Mouse (Mus musculus): Measurements from ENCODE around the gene Ift172.
A peak's percentile ranks its signal among the peaks of the same experiment; 100 is the strongest.

Gene Ift172

DNA sequence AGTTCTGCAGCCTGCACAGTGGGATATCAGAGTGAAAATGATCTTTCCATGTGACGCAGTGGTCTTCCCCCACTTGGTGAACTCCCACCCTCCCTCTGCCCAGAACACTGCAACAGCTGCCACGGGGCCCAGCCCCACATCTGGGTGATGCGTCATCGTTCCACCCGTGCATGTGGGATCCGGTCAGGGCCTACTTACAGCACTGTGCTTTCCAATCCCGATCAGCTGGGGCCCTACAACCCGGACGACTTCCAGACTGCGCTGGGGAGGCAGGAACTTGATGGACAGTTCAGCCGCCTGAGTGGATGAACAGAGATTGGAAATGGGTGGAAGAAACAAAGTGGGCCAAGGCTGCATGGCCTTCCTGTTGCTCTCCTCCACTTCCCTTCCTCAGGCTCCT is 33.3 kb downstream of the Ift172 start:
- no peak for DNase-seq (ENCODE audit: low spot score in 2 of 2)

DNA sequence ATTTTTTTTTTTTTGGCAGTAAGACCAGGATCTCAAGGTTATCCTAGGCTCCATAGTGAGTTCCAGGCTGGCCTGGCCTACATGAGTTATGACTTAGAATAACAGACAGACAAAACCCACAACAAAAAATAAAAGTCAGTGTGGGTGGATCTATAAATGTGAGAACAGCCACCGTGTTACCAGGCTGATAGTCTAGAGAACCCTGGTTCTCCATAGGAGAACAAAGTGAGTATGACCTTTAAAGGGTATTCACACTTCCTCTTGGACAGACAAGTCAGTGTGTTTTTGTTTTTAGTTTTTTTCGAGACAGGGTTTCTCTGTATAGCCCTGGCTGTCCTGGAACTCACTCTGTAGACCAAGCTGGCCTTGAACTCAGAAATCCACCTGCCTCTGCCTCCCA is 34.9 kb downstream of the Ift172 start:
- DNase-seq (ENCODE audit: low spot score in 2 of 2), result no peak

DNA sequence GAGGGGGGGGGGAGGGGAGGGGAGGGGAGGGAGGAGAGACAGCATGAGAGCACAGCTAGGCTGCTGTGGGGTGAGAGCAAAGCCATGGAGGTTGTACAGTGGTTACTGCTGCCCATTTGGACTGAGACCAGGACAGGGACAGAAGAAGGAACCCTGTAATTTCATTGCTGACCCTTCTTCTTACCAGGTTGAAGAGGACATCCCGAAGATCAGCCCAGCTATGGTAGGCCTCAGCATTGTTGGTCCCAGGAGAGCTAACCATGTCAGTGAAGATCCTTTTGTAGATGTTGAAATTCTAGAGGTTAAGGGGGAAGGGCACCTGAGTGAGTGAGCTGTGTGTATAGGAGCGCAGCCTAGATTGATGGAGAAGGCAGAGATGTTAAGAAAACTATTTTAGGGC is 35.5 kb downstream of the Ift172 start:
- DNase-seq (ENCODE audit: low spot score in 2 of 2), result no peak

DNA sequence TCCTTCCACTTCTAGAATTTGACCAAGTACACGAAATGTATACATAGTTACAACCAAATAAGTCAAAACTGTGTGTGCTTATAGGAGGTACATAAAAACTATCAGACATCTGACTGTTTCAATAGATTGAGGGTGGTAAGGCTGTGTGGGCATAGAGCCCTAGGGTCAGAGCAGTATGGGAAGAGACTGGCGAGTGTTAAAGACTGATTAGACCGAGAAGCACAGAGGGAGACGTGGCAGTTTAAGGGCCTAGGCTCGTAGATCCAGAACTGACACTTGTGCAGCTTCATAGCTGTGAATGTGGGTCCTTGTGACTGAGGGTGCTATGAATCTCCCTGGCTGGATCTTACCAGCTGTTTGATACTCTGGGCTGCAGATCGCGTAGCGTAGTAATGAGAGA is 36.0 kb downstream of the Ift172 start:
- DNase-seq (ENCODE audit: low spot score in 2 of 2), result no peak

DNA sequence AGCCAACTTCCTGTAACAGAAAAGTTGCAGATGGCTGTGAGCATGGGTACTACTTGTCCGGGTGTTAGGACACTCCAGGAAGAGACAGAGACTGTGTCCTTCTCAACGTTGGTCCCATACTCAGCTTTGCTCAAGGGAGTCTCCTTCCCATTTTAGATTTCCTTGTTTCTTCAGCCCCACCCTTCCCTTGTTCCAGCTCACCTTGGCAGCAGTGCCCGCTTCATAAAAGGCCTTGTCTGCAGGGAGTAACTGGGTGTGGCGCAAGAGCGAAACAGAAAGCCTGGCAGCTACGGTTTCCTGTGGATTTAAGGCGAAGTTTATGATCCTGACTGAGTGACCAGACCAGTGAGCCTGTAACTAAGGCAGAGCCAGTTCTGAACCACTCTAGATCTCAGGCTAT is 36.5 kb downstream of the Ift172 start:
- no peak for DNase-seq (ENCODE audit: low spot score in 2 of 2)

DNA sequence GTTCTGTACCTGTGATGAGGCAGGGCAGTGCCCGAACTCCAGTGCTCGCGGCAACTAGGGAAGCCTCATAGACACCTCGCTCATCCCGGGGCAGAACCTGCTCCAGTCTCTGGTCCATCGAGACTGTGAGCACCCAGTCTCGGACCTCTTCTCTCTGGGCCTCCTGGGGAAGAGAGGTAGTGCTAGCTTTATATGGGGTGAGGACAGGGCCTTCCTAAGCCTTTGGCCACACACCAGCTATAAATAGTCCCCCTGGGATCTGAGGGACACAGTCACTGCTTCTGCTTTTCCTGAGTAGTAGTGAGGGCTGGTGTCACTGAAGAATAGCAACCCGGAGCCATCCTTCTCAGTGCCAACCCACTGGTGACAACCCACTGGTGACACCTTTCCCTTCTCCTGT is 37.1 kb downstream of the Ift172 start:
- DNase-seq (ENCODE audit: low spot score in 2 of 2), result no peak

DNA sequence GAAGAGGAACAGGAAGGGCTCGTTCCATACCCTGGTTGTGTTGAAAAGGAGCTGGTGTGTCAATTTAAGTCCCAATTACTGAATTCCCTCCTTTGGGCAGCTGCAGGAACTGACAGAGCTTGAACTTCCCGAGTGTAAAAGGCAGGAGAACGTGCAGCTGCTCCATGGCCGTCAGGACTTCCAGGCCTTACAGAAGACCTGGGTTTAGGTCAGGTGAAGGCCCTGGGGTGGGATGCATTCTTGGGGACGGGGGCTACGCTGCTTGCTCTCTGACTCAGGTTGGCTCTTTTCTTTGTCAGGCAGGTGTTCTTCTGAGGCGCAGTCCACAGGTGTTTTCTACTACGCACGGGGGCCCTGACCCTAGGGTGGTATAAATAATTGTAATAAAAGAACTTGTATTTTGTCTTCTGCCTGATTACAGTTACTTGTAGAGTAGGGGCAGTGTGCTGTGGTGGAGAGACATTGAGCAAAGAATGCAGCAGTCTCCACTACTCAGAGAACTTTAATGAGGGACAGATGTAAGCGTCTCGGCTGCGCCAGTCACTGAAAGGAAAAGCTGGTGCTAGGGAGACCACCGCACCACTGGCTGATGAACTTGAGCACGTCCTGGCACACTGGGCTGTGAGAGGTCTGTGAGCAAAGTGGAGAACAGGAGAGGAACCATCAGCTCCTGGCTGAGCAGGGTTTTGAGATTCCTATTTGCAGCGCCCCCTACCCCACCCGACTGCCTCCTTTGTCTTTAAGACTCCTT is 37.9 kb downstream of the Ift172 start:
- DNase-seq (ENCODE audit: low spot score in 2 of 2), result no peak

DNA sequence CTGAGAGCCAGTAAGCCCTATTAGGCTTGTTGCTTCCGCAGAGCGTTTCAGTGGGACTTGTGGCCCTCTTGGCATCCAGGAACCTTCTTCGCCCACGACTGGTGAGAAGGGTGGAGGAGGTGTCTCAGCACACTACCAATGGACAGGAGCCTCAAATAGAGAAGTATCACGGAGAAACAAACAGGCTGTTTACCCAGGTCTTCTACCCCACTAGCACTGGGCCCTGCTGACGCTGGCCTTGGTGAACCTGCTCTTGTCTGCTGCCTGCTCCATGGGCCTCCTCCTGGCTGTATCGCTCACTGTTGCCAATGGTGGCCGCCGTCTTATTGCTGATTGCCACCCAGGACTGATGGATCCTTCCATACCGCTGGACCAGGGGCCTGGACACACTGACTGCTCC is 38.8 kb downstream of the Ift172 start:
- no peak for DNase-seq (ENCODE audit: low spot score in 2 of 2)

DNA sequence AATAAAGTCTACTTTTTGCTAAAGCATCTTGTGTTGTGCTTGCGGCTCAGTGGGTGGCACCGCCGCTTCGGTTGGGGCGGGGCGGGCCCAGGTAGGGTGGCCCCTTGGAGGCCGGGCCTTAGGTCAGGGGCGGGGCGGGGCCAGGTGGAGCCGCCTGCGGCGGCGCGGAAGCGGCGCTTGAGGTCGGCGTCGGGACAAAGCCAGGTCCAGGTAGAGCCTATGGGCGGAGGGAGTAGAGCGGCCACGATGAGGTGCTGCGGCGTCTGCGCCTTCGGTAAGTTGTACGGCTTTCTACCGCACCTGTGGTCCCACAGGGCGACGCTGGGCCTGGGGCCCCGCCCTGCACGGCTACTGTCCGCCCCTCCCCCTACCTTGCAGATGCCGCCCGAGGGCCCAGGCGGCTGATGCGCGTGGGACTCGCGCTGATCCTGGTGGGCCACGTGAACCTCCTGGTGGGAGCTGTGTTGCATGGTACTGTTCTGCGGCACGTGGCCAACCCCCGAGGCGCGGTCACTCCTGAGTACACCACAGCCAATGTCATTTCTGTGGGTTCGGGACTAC is 39.3 kb downstream of the Ift172 start, which contains the start of gene Krtcap3:
Gene Krtcap3 (plus strand): TSS at position 151 of the 561 bp plus-strand sequence.
- no peak for DNase-seq (ENCODE audit: low spot score in 2 of 2)

DNA sequence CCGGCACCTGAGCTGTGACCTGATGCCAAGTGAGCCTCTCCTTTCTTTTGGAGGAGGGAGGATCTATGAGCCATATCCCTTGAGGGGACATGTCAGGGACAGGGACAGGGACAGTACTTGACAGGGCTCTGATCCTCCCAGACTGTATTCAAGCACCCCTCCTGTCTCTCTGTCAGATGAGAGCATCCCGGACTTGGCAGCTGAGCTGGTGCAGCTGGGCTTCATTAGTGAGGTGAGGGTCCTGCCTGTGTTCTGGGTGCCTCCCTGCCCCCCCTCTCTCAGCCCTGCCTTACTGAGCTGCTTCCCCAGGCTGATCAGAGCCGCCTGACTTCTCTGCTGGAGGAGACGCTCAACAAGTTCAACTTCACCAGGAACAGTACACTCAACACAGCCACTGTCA is 40.2 kb downstream of the Ift172 start:
- no peak for DNase-seq (ENCODE audit: low spot score in 2 of 2)

DNA sequence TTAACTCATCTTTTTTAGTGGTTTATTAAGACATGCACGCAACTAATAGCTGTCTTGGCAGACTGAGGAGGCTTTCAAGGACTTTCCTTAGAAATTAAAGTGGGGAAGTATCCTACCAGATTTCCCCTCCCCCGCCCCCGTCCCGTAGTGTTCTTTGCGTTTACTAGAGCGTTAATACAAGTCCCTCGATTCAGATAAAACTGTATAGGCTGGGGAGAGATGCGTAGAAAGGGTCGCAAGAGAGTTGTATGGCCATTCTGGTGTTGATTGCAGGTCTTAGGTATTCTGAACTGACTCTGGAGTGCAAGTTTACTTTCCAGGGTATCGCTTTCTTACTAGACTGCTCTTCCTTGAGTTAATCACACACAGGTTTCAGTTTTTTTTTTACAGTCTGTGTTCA is 48.7 kb downstream of the Ift172 start:
- DNase-seq (ENCODE audit: low spot score in 2 of 2), result no peak

DNA sequence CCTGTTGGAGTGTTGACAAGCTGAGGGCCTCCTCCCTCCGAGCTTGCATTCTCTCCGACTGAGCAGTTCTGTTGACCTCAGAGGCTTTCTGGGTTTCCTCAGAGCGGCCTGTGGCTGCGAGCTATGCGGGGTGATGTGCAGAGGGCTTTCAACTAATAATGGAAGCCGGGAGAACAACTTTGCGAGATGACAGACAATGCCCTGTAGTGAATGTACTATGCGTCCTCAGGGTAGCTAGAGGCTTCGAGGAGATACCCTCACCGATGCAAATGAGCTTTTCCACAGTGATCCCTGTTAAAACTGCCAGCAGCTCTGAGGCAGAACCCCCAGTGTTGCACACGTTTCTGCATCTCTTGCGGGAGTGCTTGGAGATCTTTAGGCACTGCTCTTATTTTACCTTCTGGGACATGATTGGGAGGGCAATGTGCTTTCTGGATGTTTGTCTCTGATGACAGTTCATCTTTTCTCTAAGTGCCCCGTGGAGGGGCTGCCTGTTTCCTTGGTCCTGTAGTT is 49.3 kb downstream of the Ift172 start:
- DNase-seq (ENCODE audit: low spot score in 2 of 2), result no peak

DNA sequence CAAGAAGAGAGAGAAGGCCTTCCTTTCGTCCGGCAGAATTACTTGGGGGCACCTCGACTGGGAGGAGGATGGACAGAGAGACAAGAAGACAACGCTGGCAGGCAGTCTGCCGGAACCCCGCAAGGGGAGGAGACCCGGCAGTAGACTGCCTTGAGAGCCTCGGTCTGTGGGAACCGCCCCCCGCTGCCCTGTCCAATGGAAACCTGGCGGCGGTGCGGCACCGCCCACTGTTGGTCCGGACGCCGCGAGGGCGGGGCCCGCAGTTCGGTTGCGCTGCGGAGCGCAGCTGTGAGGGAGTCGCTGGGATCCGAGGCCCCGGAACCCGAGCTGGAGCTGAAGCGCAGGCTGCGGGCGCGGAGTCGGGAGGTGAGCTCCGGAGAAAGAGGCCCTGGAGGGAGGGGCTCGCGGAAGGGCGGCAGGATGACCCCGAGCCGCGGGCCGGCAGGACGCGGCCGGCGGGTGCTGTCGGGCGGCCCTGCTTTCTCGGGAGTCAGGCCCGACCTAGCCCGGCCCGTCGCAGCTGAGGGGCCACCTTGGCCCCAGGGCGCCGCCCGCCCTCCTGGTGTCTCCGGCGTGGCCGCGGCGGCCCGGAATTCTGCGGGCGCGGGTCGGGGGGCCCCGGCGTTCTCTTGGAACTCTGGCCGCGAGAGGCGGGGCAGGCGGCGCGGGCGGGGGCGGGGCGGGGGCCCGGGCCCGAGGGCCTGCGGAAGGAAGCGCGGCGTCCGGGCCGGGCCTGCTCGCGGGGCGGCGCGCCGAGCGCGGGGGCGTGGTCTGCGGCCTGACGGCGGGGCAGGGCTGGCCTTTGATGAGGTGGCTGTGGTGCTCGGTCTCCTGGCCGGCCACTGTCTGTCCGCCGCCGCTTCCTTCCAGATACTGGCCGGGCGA is 50.0 kb downstream of the Ift172 start, which contains the start of the genes Nrbp1 and Gm9970:
Gene Nrbp1 (plus strand): TSS at position 228 of the 885 bp plus-strand sequence.
Gene Gm9970 (minus strand): TSS at position 596 of the 885 bp plus-strand sequence.
- peak; percentile 92 to 94 for DNase-seq (ENCODE audit: low spot score in 2 of 2)

DNA sequence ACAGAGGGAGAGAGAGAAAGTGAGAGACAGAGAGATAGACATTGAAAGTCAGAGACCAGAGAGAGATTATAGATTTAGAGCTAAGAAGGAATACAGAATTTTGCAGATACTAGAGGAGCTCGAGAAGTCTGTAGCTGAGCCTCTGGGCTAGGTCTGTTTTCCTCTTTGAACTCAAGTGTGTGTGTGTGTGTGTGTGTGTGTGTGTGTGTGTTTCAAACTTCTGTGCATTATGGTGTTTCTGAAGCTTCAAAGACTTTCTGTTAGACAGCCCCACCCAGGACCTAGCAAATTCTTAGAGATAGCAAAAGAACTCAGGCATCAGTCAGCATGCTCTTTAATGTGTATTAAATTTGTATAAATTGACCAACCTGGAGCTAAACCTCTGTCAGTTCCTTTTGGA is 64.3 kb downstream of the Ift172 start:
- no peak for DNase-seq (ENCODE audit: low spot score in 2 of 2)

DNA sequence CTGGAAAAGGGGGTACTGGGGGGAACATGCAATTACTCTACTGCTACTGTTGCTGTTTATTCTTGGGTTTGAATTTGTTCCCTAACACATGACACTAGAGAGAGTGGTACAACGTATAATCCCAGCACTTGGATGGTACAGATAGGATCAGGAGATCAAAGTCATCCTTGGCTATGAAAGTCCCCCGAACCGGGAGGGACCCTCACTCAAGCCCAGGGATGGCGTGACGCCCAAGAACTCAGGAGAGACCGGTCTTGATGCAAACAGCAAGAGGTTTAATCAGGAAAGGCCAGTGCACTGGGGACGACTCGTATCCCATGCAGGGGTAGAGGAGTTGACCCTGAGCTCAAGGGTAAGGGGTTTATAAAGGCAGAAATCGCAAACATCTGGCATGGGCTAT is 68.2 kb downstream of the Ift172 start:
- no peak for DNase-seq (ENCODE audit: low spot score in 2 of 2)

DNA sequence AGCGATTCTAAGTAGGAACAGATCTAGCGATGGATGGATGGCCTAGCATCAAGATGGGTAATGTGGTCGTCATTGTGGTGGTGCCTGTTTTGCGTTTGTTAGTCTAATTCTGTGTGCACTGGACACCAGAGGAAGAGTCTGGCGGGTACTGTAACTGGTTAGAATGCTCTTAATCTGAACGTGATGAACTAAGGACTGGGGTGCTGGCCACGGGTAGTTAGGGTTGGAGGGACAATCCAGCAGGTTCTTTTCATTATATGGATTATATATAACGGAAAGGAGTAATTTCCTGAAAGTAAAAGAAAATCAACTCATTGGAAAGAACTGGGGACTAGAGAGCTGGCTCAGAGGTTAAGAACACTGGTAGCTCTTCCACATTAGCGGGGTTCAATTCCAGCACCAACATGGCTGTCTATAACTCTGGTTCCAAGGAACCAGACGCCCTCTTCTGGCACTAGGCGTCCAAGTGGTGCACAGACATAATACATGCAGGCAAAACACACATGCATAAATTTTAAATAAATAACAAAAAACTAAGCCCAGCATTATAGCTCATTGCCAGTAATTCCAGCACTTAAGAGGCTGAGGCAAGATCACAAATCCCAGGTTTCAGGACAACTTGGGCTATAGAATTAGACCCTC is 69.5 kb downstream of the Ift172 start:
- peak in 1 of 2 experiments; percentile 45 for DNase-seq (ENCODE audit: low spot score in 2 of 2)

DNA sequence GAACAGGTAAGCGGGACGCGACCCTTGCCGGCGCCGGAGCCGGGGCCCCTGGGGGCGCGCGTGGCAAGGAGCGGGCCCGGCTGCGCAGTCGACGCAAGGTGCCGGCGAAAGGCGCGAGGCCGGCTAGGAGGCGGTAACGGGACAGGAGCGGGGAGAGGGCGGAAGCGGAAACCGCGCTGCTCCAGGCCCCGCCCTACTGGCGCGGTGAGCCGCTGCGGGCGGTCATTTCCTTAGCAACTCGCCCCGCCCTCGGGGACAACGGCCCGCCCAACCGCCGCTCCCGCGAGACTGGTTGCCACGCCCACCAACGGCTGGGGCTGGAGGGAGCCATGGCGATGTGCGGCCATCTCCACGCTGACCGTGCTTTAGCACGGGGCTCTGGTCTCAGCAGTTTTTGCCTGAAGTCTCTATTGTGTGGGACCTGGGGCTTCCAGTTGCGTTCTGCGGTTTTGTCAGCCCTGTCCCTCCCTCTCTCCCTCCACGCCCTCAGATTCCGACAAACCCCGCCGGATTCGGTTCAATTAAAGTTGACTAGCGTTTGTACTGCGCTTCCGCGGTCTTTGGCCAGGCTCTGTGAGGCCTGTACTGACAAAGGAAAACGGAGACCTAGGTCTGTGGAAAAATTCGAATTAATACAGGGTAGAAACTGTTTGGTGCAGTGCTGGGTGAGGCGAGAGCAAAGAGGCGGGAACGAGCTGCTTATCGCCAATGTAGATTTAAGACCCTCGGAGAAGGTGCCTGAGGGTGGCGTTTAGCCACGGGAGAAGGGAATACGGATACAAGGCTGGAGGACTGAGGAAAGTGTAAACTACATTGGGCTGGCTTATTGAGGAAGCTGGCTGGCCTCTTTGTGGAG is 70.2 kb downstream of the Ift172 start, which contains the start of gene Ppm1g:
Gene Ppm1g (minus strand): TSS at position 240 of the 856 bp plus-strand sequence.
- DNase-seq (ENCODE audit: low spot score in 2 of 2), result peak; percentile 99

DNA sequence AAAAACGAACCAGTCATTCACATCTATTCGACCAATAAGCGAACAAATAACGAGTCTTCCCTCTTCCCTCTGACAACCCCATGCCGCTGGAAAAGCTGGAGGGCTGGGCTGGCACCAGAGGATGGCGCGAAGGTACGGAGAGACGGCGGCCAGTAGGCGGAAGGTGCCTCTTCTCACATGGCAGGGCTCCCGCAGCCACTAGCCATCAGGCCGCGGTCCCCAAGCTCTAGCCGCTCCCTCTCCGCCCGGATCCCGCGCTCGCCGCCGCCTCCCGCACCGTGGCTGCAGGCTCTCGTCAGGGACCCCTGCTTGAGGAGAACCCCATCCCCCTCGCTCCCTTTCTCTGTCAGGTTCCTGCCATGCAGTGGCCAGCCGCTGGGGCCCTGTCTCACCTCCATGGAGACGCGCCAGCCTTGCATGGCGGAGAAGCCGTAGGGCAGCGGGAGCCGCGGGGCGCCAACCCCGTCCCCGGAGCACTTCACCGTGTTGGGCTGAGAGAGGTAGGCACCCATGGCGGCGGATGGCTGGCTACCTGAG is 70.9 kb downstream of the Ift172 start:
- no peak for DNase-seq (ENCODE audit: low spot score in 2 of 2)

DNA sequence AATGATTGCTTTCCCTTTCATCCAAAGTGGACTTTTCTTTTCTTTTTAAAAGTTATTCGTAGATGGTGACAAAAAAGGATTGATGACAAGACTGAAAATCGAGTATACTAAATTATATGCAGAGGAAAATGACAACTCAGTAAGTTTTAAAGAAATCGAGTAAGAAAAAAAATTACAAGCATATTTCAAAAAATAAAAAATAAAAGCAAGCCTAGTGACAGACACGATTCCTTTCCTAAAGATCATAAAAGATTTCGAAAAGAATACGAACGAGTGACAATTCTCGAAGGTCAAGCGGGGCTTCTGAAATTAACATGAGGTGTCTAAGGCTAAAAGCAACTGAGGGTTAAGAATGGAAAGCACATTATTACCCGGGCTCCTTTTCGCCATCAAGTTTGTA is 71.4 kb downstream of the Ift172 start:
- DNase-seq (ENCODE audit: low spot score in 2 of 2), result no peak

DNA sequence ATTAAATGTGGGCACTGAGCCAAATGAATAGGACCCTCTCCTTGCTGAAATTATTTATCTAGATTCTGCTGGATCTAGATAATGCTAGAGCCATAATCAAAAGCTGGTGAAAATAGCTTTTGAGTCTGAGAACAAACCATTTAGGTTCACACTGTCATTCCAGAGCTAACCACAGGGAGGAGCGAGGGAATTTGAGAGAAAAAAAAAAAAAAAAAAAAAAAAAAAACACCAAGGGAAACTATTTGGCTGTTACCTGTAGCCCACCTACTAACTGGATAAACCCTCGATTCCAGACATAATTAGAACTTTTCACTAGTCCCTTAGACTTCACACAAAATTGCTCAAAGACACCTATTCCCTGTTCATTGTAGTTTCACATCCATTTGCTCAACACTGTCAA is 71.8 kb downstream of the Ift172 start:
- DNase-seq (ENCODE audit: low spot score in 2 of 2), result no peak
